Mouse (Mus musculus) hematopoietic stem cell, adult 5-6 weeks (primary cell): ENCODE measurements around the gene Fxyd2. TPM values are rescaled to one million over a fixed set of nuclear protein-coding genes. Genes with fewer than 3 reads are reported as not detected.
A peak's percentile ranks its signal among the peaks of the same experiment; 100 is the strongest.

ENCODE experiments used
- ATAC-seq, 2 experiments: fragments of 125-278 bp in 1 of 2; replicated peaks in 1 of 2; 2 replicates each; pipeline ENCODE4 v1.8.0; 2016 to 2017; ENCODE audit warnings: inconsistent platforms in 2 of 2, mild to moderate bottlenecking in 2 of 2, moderate number of reproducible peaks in 2 of 2, low read depth in 1 of 2, moderate TSS enrichment in 1 of 2; ENCODE audit not compliant: low FRiP score in 2 of 2, poor library complexity in 2 of 2, severe bottlenecking in 2 of 2, insufficient read depth in 1 of 2, low TSS enrichment in 1 of 2
- total RNA-seq: library from RNA; stranded (forward); fragments of 172-1452, 232-1000 nt; gene quantifications from 2 replicates; pipeline ENCODE4 v1.2.3, GENCODE M21; 2017

Gene Fxyd2
- total RNA-seq, 1 experiment from 2014 or later, result not detected

DNA sequence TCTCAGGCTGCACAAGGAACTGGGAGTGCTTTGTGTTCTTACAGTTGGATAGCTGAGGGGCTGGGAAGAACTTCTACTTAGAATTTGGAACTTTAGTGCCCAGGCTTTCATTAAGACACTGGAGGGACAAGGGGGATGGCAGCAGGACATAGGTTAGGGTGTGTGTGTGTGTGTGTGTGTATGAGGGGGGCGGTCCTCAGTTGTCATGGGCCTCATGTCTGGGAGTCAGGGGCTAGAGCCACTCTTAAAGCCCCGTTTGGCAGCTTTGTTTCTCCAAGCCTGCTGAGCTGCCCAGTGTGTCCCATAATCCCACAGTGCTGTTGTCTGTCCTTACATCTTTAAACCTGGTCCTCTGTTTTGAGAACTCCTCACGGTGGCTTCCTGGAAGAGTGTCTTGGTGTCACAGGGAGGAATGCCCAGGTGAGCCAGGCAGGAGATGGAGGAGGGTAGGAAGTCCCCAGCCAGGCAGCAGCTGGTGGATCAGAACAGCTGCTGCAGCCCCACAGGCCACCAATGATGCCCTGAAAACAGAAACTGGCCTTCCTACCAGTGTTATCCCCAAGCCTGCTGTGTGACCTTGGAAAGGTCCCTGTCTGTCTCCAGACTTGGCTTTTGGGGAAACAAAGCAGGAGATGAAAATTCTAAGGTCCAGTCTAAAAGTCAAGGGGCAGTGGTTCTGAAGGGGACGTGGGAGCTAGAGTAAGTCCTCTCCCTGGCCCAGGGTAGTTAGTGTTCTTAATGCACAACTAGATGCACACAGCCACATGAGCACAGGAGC is 13.4 kb downstream of the Fxyd2 start:
- no peak for ATAC-seq

DNA sequence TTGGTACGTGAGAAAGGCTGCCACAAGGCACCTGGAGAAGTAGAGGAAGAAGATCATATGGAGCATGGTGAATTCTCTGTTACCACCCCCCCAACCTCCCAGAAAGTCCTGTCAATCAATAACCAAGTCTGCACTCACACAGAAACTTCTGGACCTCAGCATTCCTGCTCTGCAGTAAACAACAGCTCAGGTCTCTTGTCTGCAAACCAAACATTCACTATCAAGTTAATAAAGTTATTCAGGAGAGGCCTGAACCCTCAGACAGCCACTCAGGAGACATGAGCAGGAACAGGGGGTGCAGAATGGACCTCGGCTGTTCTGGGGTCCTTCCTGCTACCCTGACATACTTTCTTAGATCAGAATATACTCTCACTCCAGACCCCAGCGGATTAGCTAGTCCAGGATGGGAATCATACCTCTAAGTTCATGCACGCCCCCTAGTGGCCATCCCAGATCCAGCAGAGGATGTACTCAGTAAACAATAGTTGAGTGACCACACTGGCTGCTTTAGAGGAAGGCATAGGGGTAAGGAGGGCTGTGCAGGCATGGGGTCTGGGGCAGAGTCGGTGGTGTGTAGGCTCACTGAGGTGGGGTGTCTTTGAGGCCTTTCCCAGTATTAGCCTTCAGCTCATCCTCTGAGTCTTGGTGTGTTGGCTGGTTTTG is 14.1 kb downstream of the Fxyd2 start:
- ATAC-seq, result no peak

DNA sequence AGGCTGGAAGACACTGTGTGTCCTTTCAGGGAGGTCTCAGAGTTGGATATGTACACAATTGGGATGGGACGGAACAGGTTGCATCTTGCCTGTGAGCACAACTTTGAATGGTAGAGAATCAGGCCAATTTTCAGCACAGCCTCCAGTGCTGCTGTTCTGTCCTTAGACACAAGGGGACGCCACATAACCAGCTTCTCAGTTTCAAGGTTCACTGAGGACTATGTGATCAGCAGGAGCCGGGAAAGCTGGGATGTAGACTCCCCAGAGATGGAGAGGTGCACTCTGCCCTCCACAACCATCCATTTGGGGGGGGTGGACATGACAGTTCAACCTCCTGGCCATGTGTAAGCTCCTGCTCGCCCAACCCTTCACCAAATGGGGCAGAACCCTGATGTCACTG is 16.4 kb downstream of the Fxyd2 start:
- ATAC-seq, result no peak

DNA sequence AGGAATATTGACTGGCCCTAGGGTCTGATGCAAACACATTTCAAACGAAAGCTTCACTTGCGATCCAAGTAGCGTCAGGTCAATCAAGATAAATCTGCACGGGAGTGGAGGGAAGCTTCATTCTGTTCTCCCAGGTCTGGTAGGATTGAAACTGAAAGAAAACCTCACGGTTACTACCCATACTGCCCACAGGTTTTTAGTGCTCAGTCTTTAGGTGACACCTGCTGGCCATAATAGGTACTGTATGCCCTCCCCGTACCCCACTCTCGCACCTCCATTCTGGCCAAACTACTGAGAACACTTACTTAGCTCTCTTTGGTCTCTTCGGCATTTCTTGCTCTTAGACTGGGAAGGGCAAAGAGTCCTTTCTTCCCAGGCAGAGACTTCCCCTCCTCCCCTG is 17.8 kb downstream of the Fxyd2 start:
- peak; percentile 81 to 93 for ATAC-seq

DNA sequence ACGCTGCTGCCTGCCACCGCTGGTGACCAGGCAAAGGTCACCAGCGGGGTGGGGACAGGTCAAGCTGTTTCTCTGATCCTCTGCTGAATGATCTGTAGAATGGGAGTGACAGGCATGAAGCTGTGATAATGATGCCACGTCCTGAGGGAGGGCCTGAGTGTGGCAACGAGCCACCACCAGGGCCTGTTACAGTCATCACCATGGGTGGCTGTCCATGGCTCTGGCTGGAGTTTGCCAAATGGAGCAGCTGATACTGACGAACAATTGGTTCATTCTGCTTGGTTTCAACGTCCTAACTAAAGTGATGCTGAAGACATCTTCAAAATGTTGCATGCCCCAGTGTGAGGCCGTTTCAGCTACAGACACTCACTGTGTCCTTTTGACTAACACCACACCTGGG is 18.8 kb downstream of the Fxyd2 start:
- ATAC-seq, result no peak

DNA sequence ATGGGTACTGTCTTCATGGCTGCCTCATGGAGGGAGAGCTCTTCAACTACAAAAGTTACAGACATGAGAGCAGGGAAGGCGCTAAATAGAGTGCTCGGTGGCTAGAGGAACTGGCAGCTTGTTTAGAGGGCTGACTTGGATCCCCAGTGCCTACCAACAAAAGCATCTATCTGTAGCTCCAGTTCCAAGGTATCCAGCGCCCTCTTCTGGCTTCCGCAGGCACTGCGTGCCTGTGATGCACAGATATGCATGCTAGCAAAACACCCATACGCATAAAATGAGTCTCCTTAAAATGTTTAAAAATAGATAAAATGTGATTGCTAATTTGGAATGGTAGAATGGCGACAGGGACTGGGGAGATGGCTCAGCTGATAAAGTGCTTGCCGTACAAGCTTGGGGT is 21.7 kb downstream of the Fxyd2 start:
- ATAC-seq, result no peak

DNA sequence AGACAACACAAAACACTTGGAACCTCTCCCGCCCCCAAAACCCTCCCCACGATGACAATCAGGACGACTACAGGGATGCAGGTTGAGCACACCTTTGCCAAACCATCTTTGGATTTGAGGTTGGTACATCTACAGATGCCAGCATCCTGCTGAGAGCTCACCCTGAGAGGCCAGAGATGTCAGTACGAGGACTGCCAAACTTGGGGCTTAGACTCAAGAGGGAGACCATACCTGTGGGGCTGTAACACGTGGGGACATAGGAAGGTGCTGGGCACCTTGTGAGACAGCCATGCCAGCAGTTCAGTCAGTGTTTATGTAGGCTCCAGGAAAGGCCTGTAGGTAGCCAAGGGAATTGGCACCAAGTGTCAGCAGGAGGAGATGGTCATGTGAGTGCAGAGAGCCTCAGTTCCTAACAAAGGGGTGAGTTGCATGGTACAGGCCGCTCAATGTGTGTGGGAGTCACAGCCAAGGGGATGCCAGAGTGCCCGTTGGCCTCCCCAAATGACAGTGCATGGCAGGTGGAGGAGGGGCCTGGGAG is 23.4 kb downstream of the Fxyd2 start:
- ATAC-seq, result no peak

DNA sequence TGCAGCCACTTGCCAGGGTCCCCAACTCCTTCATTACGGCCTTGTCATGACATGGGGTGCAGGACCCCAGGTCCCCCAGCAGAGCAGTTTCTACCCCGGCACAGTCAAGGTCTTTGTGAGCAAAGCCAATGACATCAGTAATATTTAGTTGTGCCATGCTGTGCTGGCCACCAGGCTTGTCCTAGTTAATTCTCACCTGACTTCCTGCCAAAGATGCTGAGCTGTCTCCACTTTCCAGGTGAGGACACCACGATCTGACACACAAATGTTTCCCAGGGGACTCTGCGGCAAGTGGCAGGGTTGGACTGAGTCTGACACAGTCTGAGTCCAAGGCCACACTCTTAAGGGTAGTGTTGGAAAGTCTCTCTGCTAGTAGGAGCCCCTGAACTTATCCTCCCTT is 27.0 kb downstream of the Fxyd2 start, which contains the start of gene Dscaml1:
TSS of gene Dscaml1 (plus strand) at position 173 of the 400 bp plus-strand sequence.
- ATAC-seq, result no peak

DNA sequence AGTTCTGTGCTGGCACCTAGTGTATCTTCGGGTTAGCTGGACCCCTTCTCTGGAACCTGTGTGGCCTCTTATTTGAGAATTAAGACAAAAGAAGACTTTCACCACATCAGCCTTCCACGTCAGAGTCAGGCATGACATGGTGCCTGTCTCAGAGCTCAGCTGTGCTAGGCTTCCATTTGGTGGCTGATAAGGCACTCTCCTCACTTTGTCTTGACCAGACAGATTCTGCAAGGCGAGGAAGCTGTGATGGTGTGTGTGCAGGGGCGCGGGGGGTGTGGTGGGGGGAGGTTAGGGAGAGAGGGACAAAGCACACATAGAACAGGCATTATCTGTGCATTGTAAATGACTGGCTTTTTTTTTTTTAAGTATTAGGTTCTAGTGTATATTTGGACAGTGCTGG is 29.9 kb downstream of the Fxyd2 start:
- no peak for ATAC-seq

DNA sequence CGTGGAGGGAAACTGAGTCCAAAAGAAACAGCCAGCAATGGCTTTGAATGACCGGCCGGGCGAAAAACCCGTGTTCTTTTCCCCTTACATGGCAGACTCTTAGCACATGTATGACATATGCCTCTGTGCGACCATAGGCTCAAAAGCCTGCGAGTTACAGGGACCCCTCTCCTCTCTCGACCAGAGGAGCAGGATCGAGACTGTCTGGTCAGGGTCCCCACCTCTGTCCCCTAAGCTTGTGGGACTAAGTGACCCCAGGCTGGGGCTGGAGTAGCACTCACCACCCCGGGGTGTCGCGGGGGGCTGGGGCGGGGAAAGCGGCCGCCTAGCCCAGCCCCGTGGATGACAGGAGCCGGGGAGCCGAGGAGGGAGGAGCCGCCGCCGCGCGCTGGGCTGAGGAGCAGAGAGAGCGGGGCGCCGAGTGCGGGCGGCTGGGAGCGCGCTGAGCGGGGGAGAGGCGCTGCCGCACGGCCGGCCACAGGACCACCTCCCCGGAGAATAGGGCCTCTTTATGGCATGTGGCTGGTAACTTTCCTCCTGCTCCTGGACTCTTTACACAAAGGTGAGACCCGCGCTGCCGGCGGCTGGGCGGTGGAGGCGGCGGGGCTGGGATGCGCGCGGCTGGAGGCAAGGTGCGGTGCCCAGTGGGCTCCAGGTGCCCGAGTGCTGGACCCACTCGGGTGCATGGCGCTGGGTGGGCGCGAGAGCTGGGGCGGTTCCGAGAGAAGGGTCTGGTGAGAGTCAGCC is 30.7 kb downstream of the Fxyd2 start:
- peak in 1 of 2 experiments; percentile 56; a peak in 1 of 4 replicates for ATAC-seq

DNA sequence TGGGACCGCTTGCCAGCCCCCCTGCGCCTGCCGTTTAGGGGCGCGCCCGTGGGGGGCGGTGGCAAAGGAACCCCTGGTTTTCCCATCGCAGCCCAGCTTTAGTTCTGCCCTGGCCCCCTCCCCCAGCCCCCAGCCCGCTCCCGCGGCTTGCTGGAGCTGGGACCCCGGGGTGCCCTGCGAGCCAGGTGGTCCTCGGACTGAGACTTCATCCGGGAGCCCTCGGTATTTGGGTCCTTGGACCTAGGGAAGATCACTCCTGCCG is 31.2 kb downstream of the Fxyd2 start:
- ATAC-seq, result no peak

DNA sequence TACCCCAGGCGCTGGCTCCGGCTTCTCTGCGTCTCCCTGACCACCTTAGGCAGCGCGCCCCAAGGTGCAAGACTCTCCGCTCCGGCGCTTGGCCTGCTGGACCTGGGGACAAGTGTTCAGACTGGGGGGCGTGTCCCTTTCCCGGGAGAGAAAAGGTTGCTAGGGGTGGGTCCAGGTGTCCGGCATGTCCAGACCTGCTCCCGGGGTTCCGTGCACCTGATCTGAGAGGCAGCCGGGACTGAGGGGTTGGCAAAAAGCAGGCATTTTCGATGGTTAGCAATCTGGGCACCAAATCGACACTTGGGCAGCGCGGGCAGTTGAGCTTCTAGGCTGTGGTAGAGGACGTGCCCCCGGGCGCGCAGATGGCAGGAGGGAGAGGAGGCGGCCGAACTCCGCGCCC is 31.7 kb downstream of the Fxyd2 start:
- no peak for ATAC-seq

DNA sequence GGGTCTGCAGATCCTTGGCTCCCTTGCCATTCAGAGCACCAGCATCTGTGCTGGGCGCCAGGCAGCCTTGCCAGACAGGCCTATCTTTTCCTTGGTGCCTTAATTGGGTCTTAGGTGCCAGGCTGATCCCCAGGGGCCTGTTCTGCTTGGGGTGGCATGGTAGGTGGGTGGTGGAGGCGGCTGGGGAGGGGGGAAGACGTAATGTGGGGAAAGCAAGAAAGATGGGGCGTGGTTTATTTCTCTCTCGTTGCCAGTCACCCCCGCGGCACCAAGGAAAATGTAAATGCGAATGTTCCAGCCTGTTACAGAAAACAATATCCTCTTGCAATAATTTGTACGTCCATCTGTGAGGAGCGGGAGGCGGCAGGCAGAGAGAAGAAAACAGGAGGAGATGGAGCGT is 33.2 kb downstream of the Fxyd2 start:
- no peak for ATAC-seq

DNA sequence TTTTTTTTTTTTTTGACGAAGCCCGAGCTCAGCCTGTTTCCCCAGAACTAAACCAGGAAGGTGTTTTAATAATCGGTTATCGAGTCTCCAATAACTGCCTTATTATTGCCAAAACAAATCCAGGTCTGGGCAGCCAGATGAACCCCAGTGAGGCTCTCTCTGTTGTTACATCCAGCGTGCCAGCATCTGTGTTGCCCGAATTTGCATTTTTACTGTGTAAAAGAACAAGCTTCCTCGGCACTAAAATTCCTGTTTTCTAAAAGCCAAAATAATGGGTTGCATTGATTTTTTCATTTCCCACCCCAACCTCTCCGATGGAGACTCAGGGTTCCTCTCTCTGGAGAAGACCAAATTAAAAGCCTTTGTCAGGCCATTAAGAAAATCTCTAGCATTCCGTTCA is 33.6 kb downstream of the Fxyd2 start:
- ATAC-seq, result no peak

DNA sequence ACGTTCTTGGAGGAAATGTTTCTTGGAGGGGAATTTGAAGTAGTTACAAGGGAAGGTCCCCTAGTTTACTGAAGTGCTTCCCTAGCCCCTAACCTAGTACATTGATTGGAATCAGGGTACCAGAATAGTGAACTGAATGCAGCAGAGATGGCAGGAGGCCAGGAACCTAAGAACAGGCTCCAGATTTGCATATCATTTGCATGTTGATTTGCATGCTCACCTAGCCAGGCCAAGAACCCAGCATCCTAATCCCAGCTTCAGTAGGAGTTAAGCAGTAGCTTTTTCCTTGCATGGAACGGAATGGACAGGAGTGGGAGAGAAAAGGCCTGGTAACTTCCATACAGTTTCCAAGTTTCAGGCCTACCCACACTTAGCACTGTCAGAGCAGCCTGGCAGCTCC is 34.7 kb downstream of the Fxyd2 start:
- no peak for ATAC-seq

DNA sequence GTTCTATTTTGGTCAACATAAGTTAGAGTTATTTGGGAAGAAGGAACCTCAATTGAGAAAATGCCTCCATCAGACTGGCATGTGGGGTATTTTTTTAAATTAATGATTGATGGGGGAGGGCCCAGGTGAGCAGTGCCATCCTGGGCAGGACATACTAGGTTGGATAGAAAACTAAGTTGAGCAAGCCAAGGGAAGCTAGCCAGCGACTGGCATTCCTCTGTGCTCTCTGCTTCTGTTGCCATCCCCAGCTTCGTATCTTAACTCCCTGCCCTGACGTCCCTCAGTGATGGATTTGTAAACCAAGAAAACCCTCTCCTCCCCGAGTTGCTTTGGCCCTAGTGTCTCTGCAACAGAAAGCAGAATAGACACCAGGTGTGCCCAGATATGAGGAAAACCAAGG is 39.6 kb downstream of the Fxyd2 start:
- no peak for ATAC-seq

DNA sequence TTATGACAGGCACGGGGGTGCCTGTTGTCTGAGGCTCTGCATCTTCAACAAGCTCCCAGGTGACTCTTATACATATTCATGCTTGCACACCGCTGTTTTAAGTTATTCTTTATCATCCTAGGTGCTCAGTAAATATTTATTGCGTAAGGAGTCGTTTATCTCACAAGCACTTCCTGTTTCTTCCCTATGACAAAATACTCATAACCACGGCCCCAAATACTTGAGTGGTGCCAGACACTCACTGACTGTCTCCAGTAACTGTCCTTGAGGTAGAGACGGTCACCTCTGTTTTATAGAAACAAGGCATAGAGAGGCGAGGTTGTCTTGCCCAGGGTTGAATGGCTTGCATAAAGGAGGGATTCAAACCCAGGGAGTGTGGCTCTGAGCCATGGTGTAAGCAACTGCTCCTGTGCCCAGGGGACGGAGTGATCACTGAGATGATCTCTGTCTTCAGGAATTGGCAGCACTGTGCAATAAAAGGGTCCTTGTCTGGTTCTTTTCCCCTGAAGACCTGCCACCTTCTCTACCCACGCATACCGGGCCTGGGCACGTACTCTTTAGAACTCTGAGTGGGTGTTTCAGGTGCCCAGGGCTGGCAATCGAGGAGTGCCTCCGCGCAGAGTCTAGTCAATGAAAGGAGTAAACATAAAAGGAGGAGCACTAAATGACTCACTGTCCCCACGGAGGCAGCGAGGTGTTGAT is 40.8 kb downstream of the Fxyd2 start:
- ATAC-seq, result no peak; a peak in 1 of 4 replicates
